Mouse (Mus musculus): ENCODE measurements around the gene Mrpl48.
"Not testable (repeated sequence)": the region's sequence is repeated elsewhere in the genome, so short reads cannot be mapped to it uniquely, and the experiment has no call there.

Gene Mrpl48

DNA sequence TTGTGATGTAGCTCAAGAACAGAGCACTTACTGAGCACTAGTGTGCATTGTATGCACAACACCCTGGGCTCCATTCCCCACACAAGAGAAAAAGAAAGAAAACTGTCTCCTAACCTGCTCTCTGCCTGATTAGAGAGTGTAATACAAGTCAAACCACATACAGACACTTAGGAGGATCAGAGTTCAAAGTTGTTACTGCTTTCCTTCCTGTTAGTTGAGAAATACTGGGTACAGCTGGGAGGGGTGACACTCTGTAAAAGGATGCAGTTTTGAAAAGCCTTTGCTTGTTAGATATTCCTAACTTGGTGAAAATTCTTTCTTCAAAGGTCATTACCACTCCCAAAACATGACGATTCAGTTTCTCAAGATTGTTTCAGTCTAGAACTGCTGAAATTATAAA is 18.3 kb downstream of the Mrpl48 start:
- no peak for DNase-seq (ENCODE audit: low spot score in 2 of 2)

DNA sequence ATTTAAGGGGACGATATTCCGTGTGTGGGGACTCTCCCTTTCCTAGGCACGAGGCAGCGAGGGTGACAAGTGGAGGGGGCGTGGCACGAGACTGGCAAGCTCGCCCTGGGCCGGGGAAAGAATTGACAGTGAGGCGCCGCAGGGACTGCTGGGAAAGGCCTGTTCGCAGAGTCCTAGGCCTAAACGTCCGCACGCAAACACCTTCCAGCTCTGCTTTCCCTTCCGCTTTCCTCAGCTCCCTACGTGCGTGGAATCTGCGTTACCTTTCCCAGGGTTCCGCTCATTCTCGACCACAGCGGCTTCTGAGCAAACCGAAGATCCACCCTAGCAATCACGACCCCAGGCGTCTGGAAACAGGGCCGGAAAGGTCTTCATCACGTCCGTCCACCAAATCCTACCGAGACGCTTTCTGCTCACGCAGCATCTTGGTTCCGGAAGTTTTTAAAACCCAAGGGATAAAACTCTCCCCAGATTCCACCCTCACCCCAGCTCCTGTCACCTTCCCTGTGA is 25.3 kb downstream of the Mrpl48 start:
- peak; percentile 81 to 83 for DNase-seq (ENCODE audit: low spot score in 2 of 2)

DNA sequence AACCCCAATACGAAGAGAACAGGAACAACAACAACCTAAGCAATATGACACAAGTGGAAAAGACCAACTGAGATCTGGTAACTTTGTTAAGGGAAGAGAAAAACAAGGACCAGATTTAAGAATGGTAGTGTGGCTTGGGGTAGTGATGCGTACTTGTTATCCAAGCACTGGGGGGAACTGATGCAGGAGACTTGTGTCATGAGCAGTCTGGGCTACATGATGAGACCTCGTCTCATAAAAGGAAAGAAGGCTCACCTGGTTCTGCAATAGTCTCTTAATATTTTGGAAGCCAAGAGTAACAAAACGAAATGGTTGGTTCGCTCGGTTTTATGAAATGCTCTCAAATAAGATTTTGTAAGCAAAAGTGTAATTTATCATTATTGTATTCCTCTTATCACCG is 25.9 kb downstream of the Mrpl48 start:
- DNase-seq (ENCODE audit: low spot score in 2 of 2), result no peak

DNA sequence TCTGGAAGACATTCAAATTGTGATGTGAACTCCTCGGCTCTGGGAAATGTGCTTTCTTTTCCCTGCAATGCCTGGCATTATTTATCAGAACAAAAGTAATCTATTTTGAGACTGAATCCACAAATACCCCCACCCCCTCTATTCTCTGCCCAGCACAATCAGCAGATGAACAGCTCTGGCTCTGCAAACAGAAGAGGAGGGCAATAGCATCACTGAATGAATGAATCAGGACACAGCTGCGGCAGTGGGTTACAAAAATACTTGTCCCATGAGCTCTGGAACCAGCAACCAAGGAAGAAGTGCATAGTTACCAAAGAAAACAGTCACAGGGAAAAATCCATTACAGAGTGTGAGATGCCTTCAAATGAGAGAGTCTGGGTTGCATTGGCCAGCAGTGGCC is 29.3 kb downstream of the Mrpl48 start:
- DNase-seq (ENCODE audit: low spot score in 2 of 2), result no peak

DNA sequence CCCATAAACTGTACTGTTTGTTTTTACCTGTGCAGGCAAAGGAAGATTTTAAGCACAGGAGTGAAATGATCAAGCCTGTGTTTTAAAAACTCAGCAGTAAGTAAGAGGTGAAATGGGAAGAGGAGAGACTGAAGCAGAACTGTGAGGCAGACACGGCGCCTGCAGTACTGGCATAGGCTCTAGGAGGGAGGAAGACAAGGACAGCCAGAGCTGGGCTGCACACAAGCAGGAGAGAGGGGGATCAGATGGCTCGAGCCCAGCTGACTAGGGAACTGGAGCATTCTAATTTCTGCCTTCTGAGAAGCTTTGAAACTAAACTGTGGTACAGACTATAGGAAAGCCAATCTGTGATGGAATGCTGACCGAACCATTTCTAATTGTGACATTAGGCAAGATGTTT is 35.4 kb downstream of the Mrpl48 start:
- no peak for DNase-seq (ENCODE audit: low spot score in 2 of 2)

DNA sequence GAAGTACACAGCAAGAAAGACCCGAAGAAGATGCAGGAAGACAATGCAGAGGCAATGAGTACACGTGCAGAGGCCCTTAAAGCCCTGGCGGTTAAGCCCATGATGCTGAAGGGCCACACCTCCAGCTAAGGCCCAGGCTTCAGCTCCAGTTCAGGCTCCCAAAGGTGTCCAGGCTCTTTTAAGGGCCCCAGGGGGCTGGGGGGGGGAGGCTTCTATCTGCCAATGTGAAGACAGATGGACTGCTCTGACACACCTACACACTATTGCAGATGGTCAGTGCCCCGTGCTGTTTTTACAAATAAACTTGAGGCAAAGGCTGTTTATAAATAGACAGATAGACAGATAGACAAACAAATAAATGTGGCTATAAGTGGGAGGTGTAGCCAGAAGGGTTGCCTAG is 36.0 kb downstream of the Mrpl48 start:
- DNase-seq (ENCODE audit: low spot score in 2 of 2), result no peak

DNA sequence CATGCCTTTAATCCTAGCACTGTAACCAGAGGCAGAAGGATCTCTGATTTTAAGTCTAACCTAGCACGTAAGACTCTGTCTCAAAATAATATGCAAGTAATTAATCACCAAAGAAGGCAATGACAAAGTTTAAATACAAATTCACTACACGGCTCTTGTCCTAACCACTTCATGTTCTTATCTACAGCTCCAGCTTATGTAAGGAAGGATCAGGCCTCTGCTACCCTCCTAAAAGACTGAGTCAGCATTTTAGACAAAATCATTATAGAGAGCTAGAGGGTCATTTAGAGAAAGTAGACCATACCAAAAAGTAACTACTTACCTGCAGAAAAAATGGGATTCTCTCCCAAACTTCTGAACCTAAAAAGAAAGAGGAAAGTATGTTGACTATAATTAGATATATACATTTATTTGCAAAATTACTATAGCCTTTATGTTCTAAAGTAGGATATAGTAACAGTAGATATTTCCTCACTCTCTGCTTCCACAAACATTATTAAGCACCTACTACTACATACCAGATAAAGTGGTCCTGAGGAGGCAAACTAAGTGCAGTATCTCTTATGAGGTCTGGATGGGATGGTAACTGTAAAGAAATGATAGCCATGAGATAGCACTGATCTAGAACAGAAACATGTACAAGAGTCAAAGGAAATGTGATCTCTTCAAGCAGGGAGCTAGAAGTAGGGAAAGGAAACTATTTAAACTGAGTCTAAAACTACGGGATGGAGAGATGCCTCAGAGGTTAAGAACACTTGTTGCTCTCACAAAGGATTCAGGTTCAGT is 37.0 kb downstream of the Mrpl48 start:
- DNase-seq (ENCODE audit: low spot score in 2 of 2), result no peak

DNA sequence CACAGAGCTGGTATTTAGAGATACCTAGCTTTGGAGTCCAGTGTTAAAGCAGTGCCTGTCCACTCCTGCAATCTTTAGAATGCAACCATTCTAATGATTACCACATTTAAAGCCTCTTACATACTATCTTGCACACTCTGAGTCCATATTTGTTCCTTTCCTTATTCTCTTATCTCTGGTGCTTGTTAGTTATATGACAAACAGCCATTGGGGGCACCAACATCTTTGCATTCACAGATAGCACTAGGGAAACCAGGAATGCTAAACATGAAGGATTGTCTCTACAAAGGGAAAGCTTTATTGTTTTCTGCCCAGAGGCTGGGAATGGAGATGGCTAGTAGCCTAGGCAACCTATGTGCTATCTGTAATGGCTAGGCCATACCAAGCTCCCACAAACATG is 38.2 kb downstream of the Mrpl48 start:
- DNase-seq (ENCODE audit: low spot score in 2 of 2), result no peak

DNA sequence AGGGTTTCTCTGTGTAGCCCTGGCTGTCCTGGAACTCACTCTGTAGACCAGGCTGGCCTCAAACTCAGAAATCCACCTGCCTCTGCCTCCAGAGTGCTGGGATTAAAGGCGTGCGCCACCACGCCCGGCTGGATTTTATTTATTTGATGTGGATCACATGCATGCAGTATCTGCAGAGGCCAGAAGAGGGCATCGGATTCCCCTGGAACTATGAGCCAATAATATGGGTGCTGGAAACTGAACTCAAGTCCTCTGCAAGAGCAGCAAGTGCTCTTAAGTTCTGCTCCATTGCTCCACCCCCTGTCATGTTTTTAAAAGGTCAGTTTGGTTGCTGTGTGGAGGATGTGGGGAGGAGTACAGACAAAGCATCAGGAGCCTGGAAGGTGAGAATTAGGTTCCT is 40.9 kb downstream of the Mrpl48 start:
- not testable (repeated sequence) for DNase-seq (ENCODE audit: low spot score in 2 of 2)

DNA sequence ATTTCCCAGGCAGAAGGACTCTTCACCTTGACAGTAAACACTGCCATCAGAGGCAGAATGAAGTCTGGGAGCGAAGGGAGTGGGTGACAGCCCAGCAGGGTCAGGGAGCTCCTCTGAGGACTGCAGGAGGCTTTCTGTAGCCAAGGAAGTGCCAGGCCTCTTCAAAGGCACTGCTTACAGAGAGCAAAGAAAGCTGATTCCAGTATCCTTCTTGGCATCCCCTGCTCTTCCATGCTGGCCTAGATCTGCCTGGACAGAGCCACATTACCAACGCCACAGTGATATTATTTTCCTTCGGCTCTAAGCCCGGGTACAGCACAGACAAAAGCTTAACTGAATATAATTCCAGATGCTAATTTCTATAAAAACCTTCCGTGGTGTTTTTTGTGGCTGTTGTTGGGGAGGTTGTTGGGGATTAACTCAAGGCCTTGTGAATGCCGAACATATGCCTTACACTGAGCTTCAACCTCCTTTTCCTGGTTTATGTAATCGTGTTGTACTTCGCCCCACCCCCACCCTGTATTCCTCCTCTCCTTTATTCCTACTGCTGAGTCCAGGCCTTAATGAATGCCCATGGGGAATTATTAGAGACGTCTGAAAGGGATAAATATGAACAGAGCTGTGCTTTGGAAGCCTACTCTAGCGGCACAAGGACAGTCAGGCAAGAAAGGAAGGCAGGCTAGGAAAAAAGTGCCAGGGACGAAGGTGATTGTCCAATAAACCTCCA is 46.1 kb downstream of the Mrpl48 start:
- no peak for DNase-seq (ENCODE audit: low spot score in 2 of 2)

DNA sequence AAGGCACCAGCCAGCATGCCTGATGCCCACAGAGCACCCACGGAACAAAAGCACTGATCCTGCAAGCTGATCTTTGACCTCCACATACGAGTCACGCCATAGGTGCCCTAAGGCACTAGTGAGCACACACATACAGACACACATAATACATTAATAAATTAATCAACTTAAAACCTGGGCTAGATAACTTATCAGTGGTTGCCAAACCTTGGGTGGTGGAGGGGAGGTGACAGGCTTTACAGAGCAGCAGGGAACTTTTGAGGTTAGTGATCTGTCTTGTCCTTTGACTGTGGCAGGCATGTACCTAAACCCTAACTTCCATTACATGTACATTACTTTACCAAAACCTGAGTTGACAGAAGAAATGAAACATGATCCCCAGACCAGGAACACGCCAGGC is 48.8 kb downstream of the Mrpl48 start:
- DNase-seq (ENCODE audit: low spot score in 2 of 2), result no peak

DNA sequence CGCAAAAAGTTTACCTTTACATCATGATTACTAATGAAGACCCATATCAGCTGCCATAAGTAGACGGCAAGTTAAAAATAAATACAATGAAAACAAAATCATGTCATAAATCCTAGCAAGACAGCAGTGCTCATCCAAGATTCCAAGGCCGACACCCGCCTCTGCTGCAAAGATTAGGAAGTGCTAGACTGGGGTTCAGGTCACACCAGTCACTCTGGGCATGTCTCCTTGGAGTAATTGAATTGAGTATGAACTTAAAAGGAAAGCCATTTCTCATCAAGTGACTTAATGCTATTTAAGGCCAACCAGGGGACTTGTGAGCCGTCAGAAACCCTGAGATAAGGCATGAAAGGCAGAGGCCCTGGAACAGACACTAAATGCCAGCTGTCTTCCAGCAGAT is 50.9 kb downstream of the Mrpl48 start:
- no peak for DNase-seq (ENCODE audit: low spot score in 2 of 2)

DNA sequence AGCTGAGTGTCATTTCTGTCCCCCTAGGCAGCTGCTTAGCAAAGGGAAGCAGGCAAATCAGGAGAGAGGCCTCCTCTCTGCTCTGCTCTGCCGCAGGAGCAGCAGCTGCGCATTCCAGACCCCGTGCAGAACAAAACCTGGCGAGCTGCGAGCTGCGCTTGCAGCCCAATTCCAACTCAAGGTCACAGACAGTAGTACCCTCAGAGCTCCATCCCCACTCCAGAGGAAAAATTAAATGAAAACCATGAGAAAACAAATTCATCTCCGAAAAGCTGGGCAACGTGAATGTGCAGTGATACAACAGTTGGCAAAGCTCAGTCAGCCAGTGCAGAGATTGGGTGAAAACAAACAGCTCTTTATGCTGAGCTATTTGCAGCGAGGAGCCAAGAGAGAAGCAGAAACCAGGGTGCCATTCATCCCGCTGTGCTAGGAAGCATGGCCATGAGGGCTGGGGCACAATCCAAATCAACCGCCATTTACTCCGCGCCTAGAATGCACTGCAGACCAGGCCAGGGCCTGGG is 52.6 kb downstream of the Mrpl48 start:
- no peak for DNase-seq (ENCODE audit: low spot score in 2 of 2)

DNA sequence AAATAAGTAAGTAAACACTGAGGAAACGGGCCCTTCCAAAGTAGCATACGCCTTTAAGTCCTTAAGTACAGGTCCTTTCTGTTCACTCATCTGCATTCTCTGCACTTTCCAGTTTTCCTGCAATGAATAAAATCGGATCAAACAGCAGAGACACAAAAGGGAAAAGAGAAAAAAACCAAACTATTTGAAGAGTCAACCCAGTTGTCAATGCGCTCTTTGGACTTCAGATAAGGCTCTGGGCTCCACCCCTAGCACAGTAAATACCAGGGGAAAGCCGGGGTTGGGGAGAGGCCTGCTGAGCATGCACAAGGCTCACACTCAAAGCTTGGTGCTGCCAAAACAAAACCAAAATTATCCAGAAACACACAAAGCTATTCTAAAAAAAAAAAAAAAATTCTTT is 53.2 kb downstream of the Mrpl48 start:
- DNase-seq (ENCODE audit: low spot score in 2 of 2), result no peak

DNA sequence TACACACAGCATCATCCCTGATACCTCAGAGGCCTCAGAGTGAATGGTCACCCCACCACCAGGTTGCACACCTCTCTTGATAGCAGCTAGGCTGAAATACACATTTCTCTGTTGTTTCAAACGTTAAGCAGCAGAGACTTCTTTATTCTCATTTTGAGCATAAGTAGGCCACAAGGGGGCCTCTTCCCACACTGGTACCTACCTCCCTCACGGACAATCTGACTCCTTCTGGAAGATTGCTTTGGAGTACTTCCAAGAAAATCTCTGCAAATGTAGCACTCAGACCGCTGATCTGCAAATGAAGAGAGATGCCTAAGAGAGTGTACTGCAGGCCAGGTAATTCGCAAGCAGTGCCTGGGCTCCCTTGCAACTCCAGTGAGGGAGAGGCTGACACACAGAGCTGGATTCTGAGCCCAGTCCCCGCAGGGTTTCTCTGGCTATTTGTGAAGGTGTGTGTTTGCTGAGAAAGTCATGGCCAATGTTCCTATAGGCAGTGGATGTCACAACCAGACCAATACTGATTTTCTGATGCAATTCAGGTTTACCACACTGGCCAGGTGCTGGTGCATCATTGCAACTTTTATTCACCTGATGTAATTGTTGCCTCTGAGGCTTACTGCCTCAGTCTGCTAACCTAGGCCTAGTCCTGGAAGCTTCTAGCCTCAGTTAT is 57.6 kb downstream of the Mrpl48 start:
- DNase-seq (ENCODE audit: low spot score in 2 of 2), result no peak

DNA sequence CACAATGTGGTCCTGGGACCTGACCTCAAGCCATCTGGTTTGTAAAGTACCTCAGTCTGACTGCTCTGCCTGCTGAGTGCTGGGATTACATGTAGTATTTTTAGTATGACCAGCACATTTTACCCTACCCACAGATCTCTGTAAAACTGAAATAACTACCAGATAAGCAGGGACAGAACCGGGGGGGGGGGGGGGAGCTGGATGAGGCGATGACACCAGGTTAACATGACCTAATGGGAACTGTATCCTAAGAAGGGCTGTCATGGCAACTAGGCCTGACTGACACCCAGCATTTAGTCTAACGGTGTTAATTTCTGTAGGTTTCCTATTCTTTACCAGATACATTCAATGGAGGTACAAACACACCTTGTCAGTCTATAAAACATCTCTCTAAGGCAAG is 58.3 kb downstream of the Mrpl48 start:
- no peak for DNase-seq (ENCODE audit: low spot score in 2 of 2)

DNA sequence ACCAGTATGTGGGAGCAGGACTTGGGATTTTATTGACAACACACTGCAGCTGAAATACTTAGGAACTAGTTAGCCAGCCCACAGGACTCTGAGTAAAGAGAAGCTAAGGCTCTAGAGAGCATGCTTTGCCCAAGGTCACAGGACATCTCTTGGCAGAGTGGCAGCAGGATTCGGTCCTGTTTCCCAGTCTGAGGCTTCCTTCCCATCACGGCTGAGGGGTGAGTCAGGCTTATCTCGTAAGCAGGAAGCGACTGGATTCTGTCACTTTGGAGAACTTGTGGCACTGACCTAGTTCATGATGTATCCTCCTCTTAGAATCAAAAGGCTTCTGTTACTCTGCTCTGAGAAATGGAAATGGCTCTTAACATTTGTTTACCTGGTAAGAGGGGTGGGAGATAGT is 60.5 kb downstream of the Mrpl48 start:
- DNase-seq (ENCODE audit: low spot score in 2 of 2), result no peak

DNA sequence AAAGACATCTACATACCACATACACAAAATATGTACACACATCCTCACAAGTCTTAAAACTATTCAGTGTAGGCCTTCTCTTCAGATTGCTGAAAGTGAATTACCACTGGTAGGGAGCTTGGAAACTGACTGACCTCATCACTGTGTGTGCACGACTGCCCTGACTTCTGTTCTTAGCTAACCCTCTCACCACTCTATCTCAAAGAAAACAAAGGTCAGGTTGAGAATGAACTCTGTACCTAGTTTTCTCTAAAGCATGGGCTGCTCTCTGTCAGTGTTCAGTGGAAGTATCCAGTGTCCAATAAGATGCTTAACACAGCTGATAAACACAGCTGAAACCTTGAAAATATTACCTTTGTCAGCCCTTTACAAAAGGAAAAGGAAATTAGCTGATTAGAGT is 63.7 kb downstream of the Mrpl48 start:
- no peak for DNase-seq (ENCODE audit: low spot score in 2 of 2)

DNA sequence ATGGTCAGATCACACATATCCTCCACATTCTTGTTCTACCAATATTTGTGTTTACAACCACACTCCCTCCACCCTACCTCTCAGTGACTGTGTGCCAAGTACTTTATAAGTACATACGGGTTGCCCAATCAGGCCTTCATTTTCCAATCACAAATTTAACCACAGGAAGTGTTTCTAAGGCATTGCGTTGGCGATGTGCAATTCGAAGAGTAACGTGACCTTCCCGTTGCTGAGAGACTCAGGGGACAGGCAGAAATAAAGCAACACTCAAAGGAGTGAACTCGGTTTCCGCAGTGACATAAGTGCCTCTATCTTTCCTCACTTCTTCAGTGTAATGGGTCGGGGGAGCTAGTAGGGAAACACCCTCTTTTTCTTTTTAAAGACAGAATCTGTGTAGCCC is 68.6 kb downstream of the Mrpl48 start:
- no peak for DNase-seq (ENCODE audit: low spot score in 2 of 2)

DNA sequence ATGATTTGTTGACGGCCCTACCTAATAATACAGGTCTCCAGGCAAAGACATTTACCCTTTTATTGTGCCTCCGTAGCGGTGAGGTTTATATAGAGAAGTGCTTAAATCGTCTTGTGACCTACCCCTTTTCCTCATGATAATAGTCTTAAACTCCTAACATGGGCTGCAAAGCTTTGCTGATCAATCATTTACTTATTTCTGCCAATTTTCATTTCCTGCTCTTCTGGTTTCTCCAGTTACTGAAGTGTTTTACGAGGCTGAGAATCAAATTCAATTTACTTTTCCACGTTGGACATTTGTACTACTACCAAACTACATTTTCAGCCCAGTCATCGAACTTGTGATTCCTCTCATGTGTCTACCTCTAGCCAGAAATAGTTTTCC is 70.6 kb downstream of the Mrpl48 start:
- no peak for DNase-seq (ENCODE audit: low spot score in 2 of 2)

DNA sequence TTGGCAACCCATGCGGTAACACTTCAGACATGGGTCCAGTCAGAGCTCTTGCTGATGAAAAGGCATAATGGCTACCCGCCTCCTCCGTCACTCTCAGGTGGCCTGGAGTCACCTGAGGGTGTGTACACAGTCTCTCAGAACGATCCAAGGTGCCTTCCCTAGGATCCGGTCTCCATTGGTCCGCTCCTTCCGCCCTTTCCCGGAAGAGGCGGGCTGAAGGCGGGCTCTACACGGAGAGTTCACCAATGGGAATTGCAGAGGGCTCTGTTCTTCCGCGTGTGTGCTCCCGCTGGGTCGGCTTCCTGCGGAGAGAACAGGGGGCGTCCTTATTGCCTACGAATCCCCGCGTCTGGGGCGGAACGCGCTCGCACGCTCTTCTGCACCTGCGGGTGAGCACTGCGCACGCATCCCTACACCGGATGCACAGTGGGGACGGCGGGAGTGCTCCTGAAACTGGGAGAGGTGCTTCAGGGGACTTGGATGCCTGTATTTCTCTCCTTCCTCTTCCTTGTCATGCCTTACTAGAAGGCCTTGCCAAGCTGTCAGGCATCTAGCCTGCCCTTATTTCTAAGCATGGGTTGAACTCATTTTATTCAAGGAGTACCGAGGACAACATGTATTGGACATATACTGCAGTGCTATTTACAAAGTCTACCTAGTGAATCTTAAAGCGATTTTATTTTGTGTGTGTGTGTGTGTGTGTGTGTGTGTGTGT is 71.1 kb downstream of the Mrpl48 start, which contains the start of gene Coa4:
Gene Coa4 (plus strand): TSS at position 268 of the 715 bp plus-strand sequence.
- peak; percentile 72 to 80 for DNase-seq (ENCODE audit: low spot score in 2 of 2)

DNA sequence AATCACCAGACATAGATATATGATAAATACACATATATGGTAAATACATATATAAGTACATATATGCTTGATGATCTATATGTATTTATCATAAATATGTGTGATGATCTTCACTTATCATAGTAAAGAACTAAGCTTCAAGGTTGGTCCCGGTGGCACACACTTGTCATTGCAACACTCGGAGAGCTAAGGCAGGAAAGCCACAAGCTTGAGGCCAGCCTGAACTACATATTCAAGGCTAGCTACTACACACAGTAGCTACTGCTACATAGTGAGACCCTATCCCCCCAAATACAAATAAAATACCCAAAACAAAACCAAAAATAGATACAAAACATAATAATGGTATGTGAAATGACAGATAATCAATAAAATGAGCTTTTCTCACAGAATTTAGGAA is 72.3 kb downstream of the Mrpl48 start:
- no peak for DNase-seq (ENCODE audit: low spot score in 2 of 2)
